Mouse (Mus musculus) hindbrain, embryonic 11.5 days (tissue): ENCODE measurements around the gene Zfp956. TPM values are rescaled to one million over a fixed set of nuclear protein-coding genes. Genes with fewer than 3 reads are reported as not detected.

Source experiments
- polyA plus RNA-seq: library from polyadenylated mRNA; unstranded; fragments of >200 nt; fragmentation: Nextera tagmentation; extraction: Ambion mirVana; gene quantifications from 2 replicates; pipeline ENCODE4 v1.2.1, GENCODE M21; 2014

The Zfp956 gene
- polyA plus RNA-seq, 1 experiment from 2014 or later: 7.1 TPM

Other genes with a start within 250 kb of the Zfp956 start
- 282 and 285 TPM in 2 replicates for gene Pdia4, start 140.0 kb upstream of the Zfp956 start, polyA plus RNA-seq
- gene Zfp786, start 122.5 kb upstream of the Zfp956 start, polyA plus RNA-seq: 6.6 and 6.9 TPM in 2 replicates
- 9.1 and 13.8 TPM in 2 replicates for gene Zfp398, start 117.7 kb upstream of the Zfp956 start, polyA plus RNA-seq
- gene Zfp282, start 76.2 kb upstream of the Zfp956 start, polyA plus RNA-seq: 13.1 and 13.2 TPM in 2 replicates
- 9.9 and 13.9 TPM in 2 replicates for gene Zfp212, start 32.9 kb upstream of the Zfp956 start, polyA plus RNA-seq
- gene Zfp777, start 95.5 kb downstream of the Zfp956 start, polyA plus RNA-seq: 9.3 and 9.7 TPM in 2 replicates
- gene Zfp746, start 133.2 kb downstream of the Zfp956 start, polyA plus RNA-seq: 20.7 and 23.9 TPM in 2 replicates